Mouse (Mus musculus): ENCODE data around the gene Myo1d.
A peak's percentile ranks its signal among the peaks of the same experiment; 100 is the strongest.

The Myo1d gene

GRCm38 (mm10) chr11:80614949-80615725, 164.7 kb downstream of the Myo1d start:
- no peak for DNase-seq (ENCODE audit: low spot score in 2 of 2)

- DNase-seq (ENCODE audit: low spot score in 2 of 2) = peak in 1 of 2 experiments; percentile 69
These were observed 165.4 kb downstream of the Myo1d start for GRCm38 (mm10) chr11:80614418-80614817.

- DNase-seq (ENCODE audit: low spot score in 2 of 2) = peak in 1 of 2 experiments; percentile 43
These were observed 166.3 kb downstream of the Myo1d start for GRCm38 (mm10) chr11:80613534-80613933.

GRCm38 (mm10) chr11:80602707-80603441, 177.0 kb downstream of the Myo1d start:
- DNase-seq (ENCODE audit: low spot score in 2 of 2) = peak in 1 of 2 experiments; percentile 20

GRCm38 (mm10) chr11:80602041-80602458, 177.8 kb downstream of the Myo1d start:
- DNase-seq (ENCODE audit: low spot score in 2 of 2) = peak in 1 of 2 experiments; percentile 31

- no peak for DNase-seq (ENCODE audit: low spot score in 2 of 2)
These were observed 178.6 kb downstream of the Myo1d start for GRCm38 (mm10) chr11:80601040-80601864.

- no peak for DNase-seq (ENCODE audit: low spot score in 2 of 2)
These were observed 184.3 kb downstream of the Myo1d start for GRCm38 (mm10) chr11:80595482-80595881.

GRCm38 (mm10) chr11:80589387-80589786, 190.4 kb downstream of the Myo1d start:
- DNase-seq (ENCODE audit: low spot score in 2 of 2) = no peak

GRCm38 (mm10) chr11:80585761-80586160, 194.1 kb downstream of the Myo1d start:
- DNase-seq (ENCODE audit: low spot score in 2 of 2) = no peak

GRCm38 (mm10) chr11:80585211-80585610, 194.6 kb downstream of the Myo1d start:
- DNase-seq (ENCODE audit: low spot score in 2 of 2) = no peak

- no peak for DNase-seq (ENCODE audit: low spot score in 2 of 2)
These were observed 199.3 kb downstream of the Myo1d start for GRCm38 (mm10) chr11:80580494-80580893.

GRCm38 (mm10) chr11:80577747-80578640, 201.8 kb downstream of the Myo1d start:
- DNase-seq (ENCODE audit: low spot score in 2 of 2) = peak in 1 of 2 experiments; percentile 25

GRCm38 (mm10) chr11:80575794-80576193, 204.0 kb downstream of the Myo1d start:
- no peak for DNase-seq (ENCODE audit: low spot score in 2 of 2)

- DNase-seq (ENCODE audit: low spot score in 2 of 2) = no peak
These were observed 213.5 kb downstream of the Myo1d start for GRCm38 (mm10) chr11:80566286-80566685.

- no peak for DNase-seq (ENCODE audit: low spot score in 2 of 2)
These were observed 214.6 kb downstream of the Myo1d start for GRCm38 (mm10) chr11:80564975-80565965.

- peak in 1 of 2 experiments; percentile 67 for DNase-seq (ENCODE audit: low spot score in 2 of 2)
These were observed 217.3 kb downstream of the Myo1d start for GRCm38 (mm10) chr11:80562479-80562878.

GRCm38 (mm10) chr11:80560770-80561169, 219.1 kb downstream of the Myo1d start:
- no peak for DNase-seq (ENCODE audit: low spot score in 2 of 2)

- no peak for DNase-seq (ENCODE audit: low spot score in 2 of 2)
These were observed 224.4 kb downstream of the Myo1d start for GRCm38 (mm10) chr11:80555416-80555815.

GRCm38 (mm10) chr11:80553046-80553445, 226.8 kb downstream of the Myo1d start:
- no peak for DNase-seq (ENCODE audit: low spot score in 2 of 2)

GRCm38 (mm10) chr11:80551634-80552033, 228.2 kb downstream of the Myo1d start:
- no peak for DNase-seq (ENCODE audit: low spot score in 2 of 2)

All from spleen, postnatal 10 days (tissue).